Mouse (Mus musculus): ENCODE measurements at regions not wholly inside any gene's neighbourhood (a gene's known extent, or its start where the extent isn't known, plus 50 kb on each side); places are given as distances from the start of the nearest gene placed in this dataset.

- TF ChIP-seq BHLHE40 (IDR thresholded peaks at IDR 0.05; ENCODE audit: low read depth, low read length) (no peak), POLR2A (IDR thresholded peaks at IDR 0.05; ENCODE audit: low read depth, low read length) (no peak), EP300 (IDR thresholded peaks at IDR 0.05; ENCODE audit: low read length) (no peak), CTCF (conservative IDR thresholded peaks at IDR 0.05 in 1 of 2, IDR thresholded peaks at IDR 0.05 in 1 of 2; ENCODE audit: low read depth in 2 of 2, low read length in 2 of 2) (no peak), USF2 (conservative IDR thresholded peaks at IDR 0.05; ENCODE audit: low read depth, low read length) (no peak), RAD21 (IDR thresholded peaks at IDR 0.05; ENCODE audit: low read depth, low read length) (no peak), MAZ (IDR thresholded peaks at IDR 0.05; ENCODE audit: low read depth, low read length) (no peak), MYC (IDR thresholded peaks at IDR 0.05; ENCODE audit: low read depth, low read length) (no peak), SIN3A (IDR thresholded peaks at IDR 0.05; ENCODE audit: low read length) (no peak), ZNF384 (IDR thresholded peaks at IDR 0.05; ENCODE audit: low read depth, low read length) (no peak), NRF1 (IDR thresholded peaks at IDR 0.05; ENCODE audit: low read depth, low read length) (no peak)
These were observed 98.8 kb downstream of the 3100002H09Rik start for GRCm38 (mm10) chr4:124511761-124512160.

Measured in CH12.LX (cell line).